Mouse (Mus musculus): ENCODE measurements around the gene Sprr2f. TPM values are rescaled to one million over a fixed set of nuclear protein-coding genes. Genes with fewer than 3 reads are reported as not detected.

Gene Sprr2f
- total RNA-seq, 1 experiment = not detected

- no peak within 1 kb of the TSS for H3K9ac ChIP-seq (ENCODE audit: insufficient read depth, low read depth, low read length, poor library complexity, severe bottlenecking)
- DNase-seq (ENCODE audit: low read depth, low spot score) = no peak
- H3K4me1 ChIP-seq (ENCODE audit: control insufficient read depth in 2 of 2, insufficient read depth in 2 of 2, low read length in 2 of 2, poor library complexity in 1 of 2) = no peaks in the 10 kb centered on the region
- TF ChIP-seq ZC3H11A (IDR thresholded peaks at IDR 0.05; ENCODE audit: borderline replicate concordance, low read depth, low read length) = no peak
- no peak for TF ChIP-seq HCFC1 (IDR thresholded peaks at IDR 0.05; ENCODE audit: borderline replicate concordance, insufficient read depth, low read length)
- TF ChIP-seq CHD2 (IDR thresholded peaks at IDR 0.05; ENCODE audit: low read depth, low read length) = no peak
- in situ Hi-C loops (cut with MboI; ENCODE audit: low sequenced_read_pairs in 2 of 2, unreplicated experiment in 2 of 2) = no loop called here
- H3K36me3 ChIP-seq (ENCODE audit: control insufficient read depth, insufficient read depth, low read length, poor library complexity, severe bottlenecking) = no peaks in the 10 kb centered on the region
- H3K27ac ChIP-seq (ENCODE audit: insufficient read depth, low read depth, low read length, poor library complexity, severe bottlenecking) = no peak within 1 kb of the TSS
- no peaks in the 10 kb centered on the region for H3K9me3 ChIP-seq (ENCODE audit: control insufficient read depth, insufficient read depth, low read depth, low read length)
- H3K4me3 ChIP-seq (ENCODE audit: insufficient read depth in 1 of 2, low read depth in 1 of 2, low read length in 2 of 2, poor library complexity in 1 of 2, severe bottlenecking in 1 of 2) = no peak within 1 kb of the TSS
Measured at GRCm38 (mm10) chr3:92407691-92408090, 42.7 kb downstream of the Sprr2f start, which contains the start of gene Sprr2i. Gene Sprr2i (plus strand): TSS chr3:92407991.

Other genes starting within 250 kb of the Sprr2f start
- not detected in 2 replicates for gene Prr9, start 241.2 kb upstream of the Sprr2f start, total RNA-seq (2012; rRNA removed)
- not detected in 2 replicates for gene Lelp1, start 222.4 kb upstream of the Sprr2f start, total RNA-seq (2012; rRNA removed)
- gene Sprr2a1, start 149.4 kb upstream of the Sprr2f start, total RNA-seq (2012; rRNA removed) = not detected in 2 replicates
- gene Sprr2a2, start 149.3 kb upstream of the Sprr2f start, total RNA-seq (2012; rRNA removed) = 0.48 and 2.7 TPM in 2 replicates
- gene Sprr2a3, start 79.8 kb upstream of the Sprr2f start, total RNA-seq (2012; rRNA removed) = not detected in 2 replicates
- gene Sprr2b, start 48.6 kb upstream of the Sprr2f start, total RNA-seq (2012; rRNA removed) = not detected in 2 replicates
- gene Sprr2d, start 26.0 kb upstream of the Sprr2f start, total RNA-seq (2012; rRNA removed) = not detected in 2 replicates
- gene Sprr2e, start 13.0 kb upstream of the Sprr2f start, total RNA-seq (2012; rRNA removed) = not detected in 2 replicates
- not detected in 2 replicates for gene Sprr2h, start 20.5 kb downstream of the Sprr2f start, total RNA-seq (2012; rRNA removed)
- not detected in 2 replicates for gene Sprr2i, start 42.8 kb downstream of the Sprr2f start, total RNA-seq (2012; rRNA removed)
- gene Sprr2j-ps, start 52.9 kb downstream of the Sprr2f start, total RNA-seq (2012; rRNA removed) = not detected in 2 replicates
- 8.2 and 16.7 TPM in 2 replicates for gene Gm9774, start 64.2 kb downstream of the Sprr2f start, total RNA-seq (2012; rRNA removed)
- gene Sprr2k, start 67.4 kb downstream of the Sprr2f start, total RNA-seq (2012; rRNA removed) = 1.7 TPM in 1 of 2 replicates, not detected in the other
- not detected in 2 replicates for gene Sprr1b, start 73.6 kb downstream of the Sprr2f start, total RNA-seq (2012; rRNA removed)
- gene Sprr3, start 93.5 kb downstream of the Sprr2f start, total RNA-seq (2012; rRNA removed) = not detected in 2 replicates
- 0.32 TPM in 1 of 2 replicates, not detected in the other for gene Sprr1a, start 120.7 kb downstream of the Sprr2f start, total RNA-seq (2012; rRNA removed)
- not detected in 2 replicates for gene Sprr4, start 135.3 kb downstream of the Sprr2f start, total RNA-seq (2012; rRNA removed)
- not detected in 2 replicates for gene 2310046K23Rik, start 169.3 kb downstream of the Sprr2f start, total RNA-seq (2012; rRNA removed)
- gene Ivl, start 208.5 kb downstream of the Sprr2f start, total RNA-seq (2012; rRNA removed) = 0.21 and 0.45 TPM in 2 replicates
- not detected in 2 replicates for gene Smcp, start 223.8 kb downstream of the Sprr2f start, total RNA-seq (2012; rRNA removed)
- not detected in 2 replicates for gene 2210017I01Rik, start 242.3 kb downstream of the Sprr2f start, total RNA-seq (2012; rRNA removed)

Measured in ES-E14 (cell line).